Mouse (Mus musculus) regulatory T cell (primary cell): ENCODE measurements around the gene Prnd.

Source experiments
- in situ Hi-C: fragments of 300-600 bp; cut with MboI, MseI; formaldehyde crosslinking; loops from one replicate; pipeline ENCODE4 v1.15.1; 2025; ENCODE audit warnings: high pct_unique_total_duplicates

Prnd gene

GRCm38 (mm10) chr2:131939404-131940111 is 11.1 kb upstream of the Prnd start:
- in situ Hi-C loops: loop anchor here (5.0 kb wide), 3 partner anchors 42 to 382 kb away; no protein-coding TSS in a partner anchor

GRCm38 (mm10) chr2:131940506-131940905 is 10.2 kb upstream of the Prnd start:
- in situ Hi-C loops: loop anchor here (5.0 kb wide), 1 partner anchor 383 kb away; no protein-coding TSS in a partner anchor

GRCm38 (mm10) chr2:131941501-131941900 is 9.2 kb upstream of the Prnd start:
- in situ Hi-C loops: loop anchor here (5.0 kb wide), 1 partner anchor 384 kb away; no protein-coding TSS in a partner anchor

GRCm38 (mm10) chr2:131944370-131944769 is 6.3 kb upstream of the Prnd start:
- in situ Hi-C loops: loop anchor here (5.0 kb wide), 1 partner anchor 387 kb away; no protein-coding TSS in a partner anchor

GRCm38 (mm10) chr2:131945225-131945624 is 5.4 kb upstream of the Prnd start:
- in situ Hi-C loops: no loop called here

- in situ Hi-C loops: no loop called here
Observed at GRCm38 (mm10) chr2:131945765-131946164, 4.9 kb upstream of the Prnd start.

GRCm38 (mm10) chr2:131946351-131946750 is 4.3 kb upstream of the Prnd start:
- in situ Hi-C loops: no loop called here

- in situ Hi-C loops: no loop called here
Observed at GRCm38 (mm10) chr2:131948156-131948555, 2.5 kb upstream of the Prnd start.

- in situ Hi-C loops: no loop called here
Observed at GRCm38 (mm10) chr2:131948916-131949639, 1.6 kb upstream of the Prnd start.

GRCm38 (mm10) chr2:131949767-131950597 is 679 bp upstream of the Prnd start:
- in situ Hi-C loops: no loop called here

GRCm38 (mm10) chr2:131952456-131952855 is 1.8 kb downstream of the Prnd start:
- in situ Hi-C loops: no loop called here

GRCm38 (mm10) chr2:131952961-131953538 is 2.4 kb downstream of the Prnd start:
- in situ Hi-C loops: no loop called here

GRCm38 (mm10) chr2:131953711-131954110 is 3.0 kb downstream of the Prnd start:
- in situ Hi-C loops: no loop called here

GRCm38 (mm10) chr2:131954835-131955234 is 4.2 kb downstream of the Prnd start:
- in situ Hi-C loops: no loop called here

- in situ Hi-C loops: no loop called here
Observed at GRCm38 (mm10) chr2:131955264-131955663, 4.6 kb downstream of the Prnd start.

- in situ Hi-C loops: no loop called here
Observed at GRCm38 (mm10) chr2:131956336-131957256, 5.9 kb downstream of the Prnd start.

- in situ Hi-C loops: no loop called here
Observed at GRCm38 (mm10) chr2:131957731-131958222, 7.1 kb downstream of the Prnd start.

- in situ Hi-C loops: no loop called here
Observed at GRCm38 (mm10) chr2:131961671-131962070, 11.0 kb downstream of the Prnd start.

- in situ Hi-C loops: no loop called here
Observed at GRCm38 (mm10) chr2:131970597-131970996, 19.9 kb downstream of the Prnd start.

GRCm38 (mm10) chr2:131971098-131971497 is 20.4 kb downstream of the Prnd start:
- in situ Hi-C loops: no loop called here
